Mouse (Mus musculus): ENCODE results near the gene Dlg1.
"Not testable (repeated sequence)": the region's sequence is repeated elsewhere in the genome, so short reads cannot be mapped to it uniquely, and the experiment has no call there.

Dlg1 gene

GRCm38 (mm10) chr16:31658539-31659334 is 4.5 kb upstream of the Dlg1 start:
- DNase-seq = peak; percentile 36

GRCm38 (mm10) chr16:31659453-31659852 is 3.8 kb upstream of the Dlg1 start:
- no peak for DNase-seq

DNA sequence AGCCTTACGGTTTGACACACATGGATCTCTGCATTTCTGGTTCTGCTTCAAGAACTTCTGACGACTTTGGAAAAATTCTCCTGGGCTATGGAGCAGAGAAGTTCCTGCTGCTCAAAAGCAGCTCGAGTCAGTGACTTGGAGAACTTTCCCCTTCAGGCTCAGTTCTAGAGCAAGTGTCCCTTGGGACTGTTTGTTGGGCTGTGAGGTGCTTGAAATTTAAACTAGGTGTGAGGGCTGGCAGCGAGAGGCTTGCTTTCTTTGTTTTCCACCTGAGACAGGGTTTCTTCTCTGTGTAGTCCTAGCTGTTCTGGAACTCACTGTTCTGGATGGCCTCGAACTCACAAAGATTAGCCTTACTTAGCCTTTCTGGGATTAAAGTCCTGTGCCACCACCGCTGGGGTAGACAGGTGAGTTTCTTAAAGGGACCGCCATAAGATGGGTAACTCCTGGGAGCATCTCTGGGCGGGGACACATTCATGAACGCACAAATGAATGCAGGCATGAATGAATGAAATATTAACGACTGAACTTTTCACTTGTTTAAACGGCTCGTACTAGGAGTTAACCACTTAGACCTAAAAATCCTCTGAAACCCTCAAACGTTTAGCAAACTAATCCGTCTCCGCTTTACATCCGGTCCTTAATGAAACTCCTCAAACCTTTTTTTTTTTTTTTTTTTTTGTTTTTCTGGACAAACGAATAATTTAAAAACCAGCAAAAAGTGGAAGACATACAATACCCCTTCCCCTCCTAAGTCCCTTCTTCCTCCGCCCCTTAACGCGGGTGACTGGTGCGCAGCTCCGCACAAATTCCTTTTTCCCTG is 476 bp upstream of the Dlg1 start:
- no peak for DNase-seq

GRCm38 (mm10) chr16:31664287-31664597 is 999 bp downstream of the Dlg1 start:
- DNase-seq = no peak

DNA sequence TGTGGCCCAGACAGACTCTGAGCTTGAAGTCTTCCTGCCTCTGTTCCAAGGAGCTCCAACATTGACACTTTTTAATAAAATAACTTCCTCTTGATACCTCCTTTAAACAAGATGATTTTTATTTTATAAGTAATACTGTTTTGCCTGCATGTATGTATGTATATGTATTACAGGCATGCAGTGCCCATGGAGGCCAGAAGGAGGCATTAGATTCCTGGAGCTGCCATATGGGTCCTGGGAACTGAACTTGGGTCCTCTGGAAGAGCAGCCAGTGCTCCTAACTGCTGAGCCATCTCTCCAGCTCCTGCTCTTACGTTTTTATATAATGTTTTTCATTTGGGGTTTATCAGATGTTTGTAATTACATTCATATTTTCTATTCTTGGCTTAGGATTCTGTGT is 9.0 kb downstream of the Dlg1 start:
- DNase-seq = no peak

DNA sequence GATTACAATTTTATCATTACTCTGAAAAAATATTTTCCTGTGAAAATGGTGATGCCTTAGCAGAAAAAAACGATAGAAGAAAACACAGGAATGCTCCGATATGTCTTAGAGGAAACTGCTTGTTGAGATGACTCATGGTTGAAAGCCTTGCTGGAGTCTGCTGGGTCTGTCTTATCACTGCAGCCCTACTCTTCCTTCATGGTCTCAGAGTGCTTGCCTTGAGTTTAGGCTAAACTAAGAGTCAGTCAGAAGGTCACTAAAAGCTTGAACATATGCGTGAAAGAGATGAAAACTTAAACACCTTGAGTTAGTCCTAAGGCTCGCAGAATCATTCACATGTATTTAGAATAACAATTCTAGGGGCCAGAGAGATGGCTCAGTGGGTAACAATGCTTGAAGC is 14.2 kb downstream of the Dlg1 start:
- no peak for DNase-seq

DNA sequence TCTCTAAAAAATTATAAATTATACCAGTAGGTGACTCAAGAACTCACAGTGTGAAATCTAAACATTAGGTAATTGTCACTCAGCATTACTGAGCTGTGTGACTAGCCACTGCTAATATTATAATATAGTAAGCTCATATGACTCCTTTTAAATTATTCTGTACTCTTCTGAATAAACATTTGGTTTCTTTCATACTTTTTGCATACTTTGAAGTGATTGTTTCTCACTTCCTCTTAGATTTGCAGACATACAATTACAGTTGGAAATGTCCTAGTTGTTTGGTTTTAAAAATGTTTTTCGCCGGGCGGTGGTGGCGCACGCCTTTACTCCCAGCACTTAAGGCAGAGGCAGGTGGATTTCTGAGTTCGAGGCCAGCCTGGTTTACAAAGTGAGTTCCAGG is 19.0 kb downstream of the Dlg1 start:
- no peak for DNase-seq

DNA sequence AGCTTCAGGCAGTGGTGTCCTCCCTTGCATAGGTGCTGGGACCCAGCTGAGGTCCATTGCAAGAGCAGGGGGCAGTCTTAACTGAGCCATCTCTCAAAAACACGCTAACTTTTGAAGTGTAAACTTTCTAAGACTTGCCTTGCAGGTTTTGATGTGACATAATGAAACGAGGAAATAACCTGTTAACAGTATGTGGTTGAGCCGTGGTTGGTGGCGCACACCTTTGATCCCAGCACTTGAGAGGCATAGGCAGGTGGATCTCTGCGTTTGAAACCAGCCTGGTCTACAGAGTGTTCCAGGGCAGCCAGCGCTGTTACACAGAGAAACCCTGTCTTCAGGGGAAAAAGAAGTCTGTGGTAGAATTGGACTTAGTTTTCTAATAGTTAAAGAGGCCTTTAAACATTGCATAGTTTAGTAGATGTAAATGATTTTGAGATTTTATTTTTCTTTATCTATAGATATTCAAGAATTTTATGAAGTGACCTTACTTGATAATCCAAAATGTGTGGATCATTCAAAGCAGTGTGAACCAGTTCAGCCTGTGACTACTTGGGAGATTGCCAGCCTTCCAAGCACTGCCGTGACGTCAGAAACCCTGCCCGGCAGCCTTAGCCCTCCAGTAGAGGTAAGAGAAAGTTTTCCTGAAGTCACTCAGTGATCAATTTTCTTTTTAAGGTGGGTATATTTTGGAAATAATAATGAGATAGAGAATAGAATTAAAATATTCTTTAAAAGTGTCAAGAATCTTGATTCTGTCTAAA is 20.6 kb downstream of the Dlg1 start:
- peak; percentile 40 for DNase-seq

DNA sequence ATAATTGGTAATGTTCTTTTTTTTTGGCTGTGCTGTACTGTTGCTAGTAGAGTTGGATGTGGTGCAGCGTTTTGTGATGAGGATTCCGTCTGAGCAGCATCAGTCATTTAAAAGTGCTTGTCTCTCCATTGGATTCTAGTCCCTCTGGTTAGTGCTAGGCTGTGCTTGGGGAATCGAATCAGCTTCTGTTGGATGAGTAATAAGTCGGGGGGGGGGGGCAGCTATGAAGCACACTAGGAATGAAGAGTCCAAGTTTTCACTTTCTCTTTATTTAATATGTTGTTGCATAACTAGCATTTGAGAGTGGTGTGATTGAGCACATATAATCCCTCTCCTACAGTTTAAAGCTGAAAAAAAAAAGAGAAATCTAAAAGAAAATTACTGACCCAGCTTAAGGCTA is 21.5 kb downstream of the Dlg1 start:
- DNase-seq = no peak

DNA sequence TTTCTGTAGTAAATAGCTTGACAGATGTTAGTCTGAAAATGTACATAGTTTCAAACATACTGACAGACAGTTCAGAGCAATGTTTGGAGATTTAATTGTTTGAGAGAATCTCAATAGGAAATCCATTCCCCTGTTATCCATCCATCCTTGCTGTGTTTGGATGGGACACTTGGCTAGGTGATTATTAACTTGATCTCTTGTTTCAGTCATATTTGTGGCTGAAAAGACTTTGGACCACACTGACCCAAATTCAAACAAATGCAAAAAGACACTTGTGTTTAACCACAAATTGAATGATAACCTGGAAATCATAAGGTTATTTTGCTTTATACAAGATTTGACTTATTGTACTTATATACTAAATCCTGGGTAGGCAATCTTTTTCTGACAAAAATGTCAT is 24.5 kb downstream of the Dlg1 start:
- DNase-seq = no peak

DNA sequence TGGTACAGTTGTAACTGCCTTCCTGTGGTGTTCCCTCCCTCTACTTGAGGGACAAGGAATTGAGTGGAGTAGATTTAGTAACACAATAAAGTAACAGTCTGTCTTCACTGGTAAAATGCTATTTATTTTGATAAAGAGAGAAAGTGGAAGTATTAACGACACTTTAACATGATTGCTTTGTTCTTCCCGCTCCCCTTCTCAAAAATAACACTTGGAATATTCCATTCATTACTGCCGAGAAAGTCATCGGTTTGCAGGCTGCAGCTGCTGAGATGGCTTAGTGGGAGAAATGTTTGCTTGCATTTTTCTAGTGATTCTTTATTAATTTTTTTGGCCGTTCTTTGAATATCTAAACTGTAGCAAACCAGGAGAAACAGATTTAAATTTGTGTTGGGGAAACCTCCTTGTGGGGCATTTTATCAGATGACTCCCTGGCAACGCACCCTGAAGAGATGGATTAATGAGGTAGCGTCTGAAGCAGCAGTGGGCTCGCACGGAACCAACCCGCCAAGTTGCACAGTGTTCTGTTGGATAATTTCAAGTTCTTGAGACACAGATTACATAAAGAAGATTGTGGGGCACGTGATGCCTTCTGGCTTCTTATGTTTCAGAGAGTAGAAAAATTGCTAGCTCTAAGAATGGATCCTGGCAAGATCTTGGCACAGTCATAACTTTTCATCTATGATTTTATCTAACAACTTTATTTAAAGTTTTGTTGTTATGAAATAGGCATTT is 32.2 kb downstream of the Dlg1 start:
- no peak for DNase-seq

DNA sequence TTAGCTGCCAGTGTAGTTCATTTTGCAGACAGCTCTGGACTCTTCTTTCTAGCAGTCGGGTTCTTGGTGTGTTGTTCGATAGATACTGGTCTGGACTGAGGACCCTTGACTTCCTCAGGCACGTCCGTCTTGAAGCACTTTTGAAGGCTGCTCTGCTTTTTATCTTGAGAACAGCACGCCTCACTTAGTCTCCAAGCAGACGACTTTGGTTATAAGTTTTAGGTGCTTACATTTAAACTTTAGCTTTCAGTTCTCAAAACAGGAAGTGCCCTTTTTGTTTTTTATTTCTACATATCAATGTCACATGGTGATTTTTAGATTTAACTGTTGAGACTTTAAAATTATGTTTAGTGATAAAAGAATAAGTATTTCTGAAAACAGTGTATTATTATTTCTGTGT is 33.1 kb downstream of the Dlg1 start:
- DNase-seq = no peak

DNA sequence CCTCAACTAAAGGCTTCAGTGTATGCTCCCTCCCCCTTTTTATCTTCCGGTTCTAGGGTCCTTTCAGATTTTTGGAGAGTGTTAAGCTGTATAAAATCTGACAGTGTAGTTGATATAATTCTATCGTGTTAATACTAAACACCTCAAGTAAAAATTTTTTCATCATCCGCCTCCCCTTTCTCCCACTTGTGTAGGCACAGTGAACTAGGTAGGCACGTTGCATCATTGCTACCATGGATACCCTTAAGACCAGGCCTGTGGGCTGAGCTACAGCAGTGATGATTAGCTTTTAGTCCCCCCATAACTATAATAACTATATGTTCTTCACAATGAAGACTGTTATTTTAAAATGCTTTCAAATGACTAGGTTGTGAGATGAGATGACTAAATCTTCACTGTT is 34.1 kb downstream of the Dlg1 start:
- DNase-seq = no peak

- no peak for DNase-seq
Observed at GRCm38 (mm10) chr16:31705213-31705612, 42.0 kb downstream of the Dlg1 start.

DNA sequence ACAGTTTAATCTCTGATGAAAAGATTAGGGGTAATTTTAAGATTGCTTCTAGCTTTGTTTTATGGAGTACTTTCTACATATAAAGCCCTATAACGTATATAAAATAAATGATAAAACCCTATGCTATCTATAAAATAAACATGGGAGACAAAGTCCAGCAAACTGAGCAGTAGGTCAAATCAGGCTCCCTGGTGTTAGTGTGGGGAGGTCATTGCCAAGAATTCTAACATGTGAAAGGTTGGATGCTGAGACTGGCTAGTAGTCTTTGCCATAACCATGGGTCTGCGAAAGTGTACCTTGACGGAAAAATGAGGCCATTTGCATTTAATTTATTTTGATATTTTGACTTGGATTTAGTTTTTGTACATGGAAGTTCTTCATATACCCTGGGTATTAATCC is 42.7 kb downstream of the Dlg1 start:
- no peak for DNase-seq

- no peak for DNase-seq
Observed at GRCm38 (mm10) chr16:31707326-31707725, 44.1 kb downstream of the Dlg1 start.

DNA sequence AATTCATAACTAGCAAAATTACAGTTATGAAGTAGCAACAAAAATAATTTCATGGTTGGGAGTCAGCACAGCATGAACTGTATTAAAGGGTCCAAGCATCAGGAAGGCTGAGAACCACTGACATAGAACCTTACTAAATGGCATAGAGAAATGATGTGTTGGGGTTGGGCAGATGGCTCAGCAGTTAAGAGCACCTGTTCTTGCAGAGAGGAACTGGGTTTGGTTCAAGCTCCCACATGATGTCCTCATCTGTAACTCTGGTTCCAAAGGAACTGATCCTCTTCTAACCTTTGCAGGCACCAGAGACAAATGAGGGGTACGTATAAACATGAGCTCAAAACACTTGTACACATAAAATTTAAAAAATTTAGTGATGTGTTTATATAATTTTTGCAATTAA is 59.7 kb downstream of the Dlg1 start:
- no peak for DNase-seq

GRCm38 (mm10) chr16:31724121-31724520 is 60.9 kb downstream of the Dlg1 start:
- no peak for DNase-seq

- DNase-seq = no peak
Observed at GRCm38 (mm10) chr16:31724818-31725217, 61.6 kb downstream of the Dlg1 start.

- not testable (repeated sequence) for DNase-seq
Observed at GRCm38 (mm10) chr16:31730971-31731370, 67.7 kb downstream of the Dlg1 start.

DNA sequence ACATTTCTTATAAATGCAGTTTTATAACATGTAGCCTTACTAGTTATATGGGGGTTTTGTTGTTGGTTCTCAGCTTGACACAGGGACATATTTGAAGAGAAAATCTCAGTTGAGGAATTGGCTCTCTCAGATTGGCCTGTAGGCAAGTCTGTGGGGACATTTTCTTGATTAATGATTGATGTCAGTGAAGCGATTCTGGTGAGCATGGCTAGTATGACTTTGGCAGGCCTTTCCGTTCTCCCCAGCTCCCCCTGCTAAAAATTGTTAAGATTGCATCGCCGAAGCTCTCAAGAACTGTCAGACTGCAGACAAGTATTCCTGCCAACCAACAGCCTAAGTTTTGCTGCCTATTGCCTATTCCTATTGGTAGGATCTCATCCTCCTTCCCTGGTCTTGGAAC is 73.8 kb downstream of the Dlg1 start:
- no peak for DNase-seq

DNA sequence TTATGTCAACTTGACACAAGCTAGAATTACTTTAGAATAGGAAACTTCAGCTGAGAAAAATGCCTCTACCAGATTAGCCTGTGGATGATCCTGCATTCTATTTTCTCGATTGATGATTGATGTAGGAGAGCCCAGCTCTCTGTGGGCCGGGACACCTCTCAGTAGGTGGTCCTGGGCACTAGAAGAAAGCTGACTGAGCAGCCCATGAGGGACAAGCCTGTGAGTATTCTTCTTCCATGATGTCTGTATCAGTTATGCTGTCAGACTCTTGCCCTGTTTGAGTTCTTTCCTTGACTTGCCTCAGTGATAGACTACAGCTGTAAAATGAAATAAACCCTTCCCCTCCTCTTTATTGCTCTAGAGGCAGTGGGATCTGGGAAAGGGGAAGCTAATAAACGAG is 74.5 kb downstream of the Dlg1 start:
- no peak for DNase-seq

DNA sequence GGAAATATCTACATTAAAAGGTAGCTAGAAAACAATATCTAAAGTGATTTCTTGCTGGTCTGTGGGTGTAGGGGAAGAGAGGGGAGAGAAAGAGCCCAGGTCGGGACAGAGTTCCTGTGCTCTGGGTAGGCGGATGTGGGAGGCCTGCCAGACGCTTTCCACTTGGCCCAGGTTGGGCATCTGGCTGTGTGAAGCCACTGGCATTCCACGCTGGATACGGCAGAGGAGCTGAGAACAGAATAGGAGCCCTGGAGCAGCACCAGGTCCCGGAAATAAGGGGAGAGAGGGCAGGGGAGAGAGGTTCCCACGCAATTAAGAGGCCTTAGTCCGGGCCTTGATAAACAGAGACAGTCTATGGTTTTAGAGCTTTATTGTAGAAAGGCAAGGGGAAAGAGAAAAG is 77.0 kb downstream of the Dlg1 start:
- peak; percentile 54 for DNase-seq
